Mouse (Mus musculus) C2C12 (cell line): ENCODE data around the gene Gm38100.

Source experiments
- CEBPB ChIP-seq: IDR thresholded peaks from one replicate; pipeline ENCODE4 v1.6.1; 2011; ENCODE audit warnings: low read depth, mild to moderate bottlenecking, control low read depth, moderate library complexity
- CTCF ChIP-seq: IDR thresholded peaks from one replicate; pipeline ENCODE4 v1.5.1; 2011; ENCODE audit not compliant: control insufficient read depth, insufficient read depth, insufficient read length
- MAX ChIP-seq: IDR thresholded peaks from one replicate; pipeline ENCODE4 v1.6.1; 2011; ENCODE audit warnings: mild to moderate bottlenecking, control low read depth

DNA sequence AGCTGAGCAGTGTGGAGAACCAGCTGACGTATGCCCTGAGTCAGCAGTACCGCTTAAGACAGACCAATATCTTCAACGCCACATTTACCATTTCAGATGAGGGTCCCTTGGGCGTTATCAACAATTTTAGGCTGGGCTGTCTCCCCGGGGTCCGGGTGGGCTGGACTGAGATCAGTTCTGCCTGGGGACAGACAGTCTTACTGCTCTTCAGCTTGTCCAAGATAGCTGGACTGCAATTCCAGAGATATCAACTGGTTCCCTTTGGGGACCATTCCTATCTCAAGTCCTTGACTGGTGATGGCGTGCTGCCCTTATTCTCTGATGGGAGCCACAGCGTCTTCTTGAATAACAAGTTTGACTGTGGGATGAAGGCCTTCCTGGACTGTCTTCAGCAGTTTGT is 962 bp downstream of the Gm38100 start:
- TF ChIP-seq CTCF (no peak), CEBPB (no peak), MAX (no peak)
